Mouse (Mus musculus): ENCODE measurements at regions not wholly inside any gene's neighbourhood (a gene's known extent, or its start where the extent isn't known, plus 50 kb on each side); places are given as distances from the start of the nearest gene placed in this dataset.

DNA sequence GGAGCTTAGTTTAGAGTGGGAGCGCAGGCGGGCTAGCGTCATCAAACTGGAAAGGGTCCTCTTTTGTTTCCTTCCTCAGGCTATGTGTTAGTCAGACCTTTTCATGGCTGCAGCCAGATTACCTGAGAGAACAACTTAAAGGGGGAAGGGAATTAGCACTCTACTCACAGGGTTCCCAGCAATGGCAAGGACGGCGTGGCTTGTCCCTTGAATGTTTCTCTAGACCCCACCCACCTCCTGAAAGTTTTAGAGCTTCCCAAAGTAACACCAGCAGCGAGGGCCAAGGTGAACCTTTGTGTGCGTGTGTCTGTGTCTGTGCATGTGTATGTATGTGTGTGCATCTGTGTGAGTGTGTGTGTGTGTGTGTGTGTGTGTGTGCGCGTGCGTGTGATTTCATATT, 1151.0 kb upstream of the Gulo start:
- TF ChIP-seq CTCF (IDR thresholded peaks at IDR 0.05; ENCODE audit: control insufficient read depth, insufficient read depth, low read length), result no peak
- no peak for TF ChIP-seq POLR2A (IDR thresholded peaks at IDR 0.05; ENCODE audit: borderline replicate concordance, control insufficient read depth, low read depth, low read length)

Measured in bone marrow, adult 2 months (tissue).